Mouse (Mus musculus) hindbrain, embryonic 15.5 days (tissue): ENCODE measurements at regions not wholly inside any gene's neighbourhood (a gene's known extent, or its start where the extent isn't known, plus 50 kb on each side); places are given as distances from the start of the nearest gene placed in this dataset.
A peak's percentile ranks its signal among the peaks of the same experiment; 100 is the strongest.

Experiments
- ATAC-seq: fragments of 200-750 bp; cut with Nextera tagmentation; 2 replicates; pipeline ENCODE4 v1.8.0; 2017; ENCODE audit warnings: low read depth, moderate number of reproducible peaks, moderate TSS enrichment; ENCODE audit not compliant: low FRiP score
- H3K27ac ChIP-seq: fragments of 300-500 bp; sonication (generic); replicated peaks from 2 replicates; pipeline ENCODE4 v1.5.1; 2015; ENCODE audit warnings: mild to moderate bottlenecking, inconsistent platforms
- H3K27me3 ChIP-seq: fragments of 300-500 bp; sonication (generic); 2 replicates; pipeline ENCODE4 v1.6.1; 2015; ENCODE audit warnings: control low read depth, inconsistent platforms
- H3K36me3 ChIP-seq: fragments of 300-500 bp; sonication (generic); 2 replicates; pipeline ENCODE4 v1.6.1; 2015; ENCODE audit warnings: control low read depth, inconsistent platforms
- H3K4me1 ChIP-seq: fragments of 300-500 bp; sonication (generic); replicated peaks from 2 replicates; pipeline ENCODE4 v1.6.1; 2015; ENCODE audit warnings: control low read depth, inconsistent platforms
- H3K4me2 ChIP-seq: fragments of 300-500 bp; sonication (generic); 2 replicates; pipeline ENCODE4 v1.6.1; 2015; ENCODE audit warnings: moderate library complexity, mild to moderate bottlenecking, inconsistent platforms
- H3K4me3 ChIP-seq: fragments of 300-500 bp; sonication (generic); 2 replicates; pipeline ENCODE4 v1.5.1; 2015; ENCODE audit warnings: mild to moderate bottlenecking, inconsistent platforms
- H3K9ac ChIP-seq: fragments of 300-500 bp; sonication (generic); 2 replicates; pipeline ENCODE4 v1.6.1; 2015; ENCODE audit warnings: inconsistent platforms
- H3K9me3 ChIP-seq: fragments of 300-500 bp; sonication (generic); 2 replicates; pipeline ENCODE4 v1.6.1; 2016; ENCODE audit warnings: control low read depth, inconsistent platforms
- WGBS: fragments of 180-500 bp; shearing (Covaris S2); methylation state at CpG from one replicate; pipeline ENCODE4 v1.1.7; 2015; 5-methylcytosine and 5-hydroxymethylcytosine counted together

DNA sequence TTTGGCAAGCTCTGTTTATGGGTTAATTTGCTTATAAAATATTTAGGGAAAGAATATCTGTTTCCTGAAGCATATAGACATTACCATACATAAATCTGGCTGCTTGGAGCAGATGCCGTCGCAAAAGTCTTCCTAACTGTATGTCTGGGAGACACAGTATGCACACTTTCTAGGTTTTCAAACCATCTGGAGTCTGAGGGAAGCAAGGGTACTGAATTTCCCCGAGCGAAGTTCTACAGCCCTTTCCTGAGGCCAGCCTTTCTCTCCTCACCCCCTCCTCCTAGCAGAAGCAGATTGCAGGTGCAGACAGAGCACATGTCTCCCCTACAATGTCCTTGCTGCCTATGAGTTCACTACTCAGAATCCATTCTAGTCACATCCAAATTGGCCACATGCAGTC is 338.8 kb upstream of the Arglu1 start:
- Histone ChIP-seq H3K4me1 (no peaks in the 10 kb centered on the region), H3K27ac (no peak overlapping the region), H3K4me2 (no peak overlapping the region), H3K27me3 (no peaks in the 10 kb centered on the region), H3K36me3 (no peaks in the 10 kb centered on the region), H3K9ac (no peak overlapping the region), H3K9me3 (no peaks in the 10 kb centered on the region), H3K4me3 (no peak overlapping the region)
- WGBS: 79% methylated on average over 4 of the region's 4 CpGs
- ATAC-seq: no peak

DNA sequence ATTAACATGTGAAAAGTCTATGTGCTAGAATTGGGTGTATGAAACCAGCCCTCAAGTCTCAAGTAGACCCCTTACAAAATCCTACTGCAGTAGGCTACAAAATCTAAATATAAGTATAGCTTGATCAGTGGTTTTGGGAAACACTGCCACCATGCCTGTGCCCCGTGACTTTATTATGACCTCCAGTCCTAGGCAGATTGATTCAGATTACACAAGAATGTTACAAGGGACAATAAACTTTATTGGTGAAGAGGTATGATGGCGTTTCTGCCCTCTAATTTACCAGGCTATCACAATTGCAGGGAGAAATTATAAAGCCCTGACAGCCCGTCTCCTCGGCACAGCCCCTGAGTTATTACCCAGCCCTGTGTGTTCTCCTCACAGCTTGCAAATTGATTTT is 337.4 kb upstream of the Arglu1 start:
- WGBS: 65% methylated on average over 4 of the region's 4 CpGs
- Histone ChIP-seq H3K9ac (no peak overlapping the region), H3K4me2 (no peak overlapping the region)

DNA sequence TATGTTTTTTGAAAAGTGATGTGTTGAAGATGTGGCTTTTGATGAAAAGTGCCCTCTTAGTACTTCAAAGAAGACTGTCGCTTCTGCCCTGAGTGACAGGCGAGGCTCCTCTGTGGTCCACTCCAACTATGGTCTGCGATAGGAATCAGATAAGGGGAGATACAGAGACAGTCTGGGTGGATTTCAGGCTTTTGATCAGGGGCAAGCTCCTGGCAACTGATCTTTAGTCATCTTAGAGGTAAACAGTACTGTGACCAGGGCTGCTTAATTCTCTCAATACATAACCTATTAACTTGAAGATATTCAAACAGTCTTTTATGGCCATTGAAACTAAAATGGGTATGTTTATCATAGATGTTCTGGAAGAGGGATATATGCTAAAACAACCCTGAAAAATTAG is 335.6 kb upstream of the Arglu1 start:
- no peaks in the 10 kb centered on the region for H3K36me3 ChIP-seq
- H3K9me3 ChIP-seq: no peaks in the 10 kb centered on the region
- no peak overlapping the region for H3K4me3 ChIP-seq
- ATAC-seq: no peak
- WGBS: 87% methylated on average over 3 of the region's 3 CpGs
- H3K9ac ChIP-seq: no peak overlapping the region
- no peak overlapping the region for H3K27ac ChIP-seq
- no peak overlapping the region for H3K4me2 ChIP-seq
- H3K27me3 ChIP-seq: no peaks in the 10 kb centered on the region
- H3K4me1 ChIP-seq: no peaks in the 10 kb centered on the region

More for the DNA sequence above, 337.4 kb upstream of the Arglu1 start:
- Histone ChIP-seq H3K27me3 (no peaks in the 10 kb centered on the region), H3K9me3 (no peaks in the 10 kb centered on the region), H3K27ac (no peak overlapping the region), H3K4me3 (no peak overlapping the region), H3K4me1 (no peaks in the 10 kb centered on the region), H3K36me3 (no peaks in the 10 kb centered on the region)
- ATAC-seq: no peak

DNA sequence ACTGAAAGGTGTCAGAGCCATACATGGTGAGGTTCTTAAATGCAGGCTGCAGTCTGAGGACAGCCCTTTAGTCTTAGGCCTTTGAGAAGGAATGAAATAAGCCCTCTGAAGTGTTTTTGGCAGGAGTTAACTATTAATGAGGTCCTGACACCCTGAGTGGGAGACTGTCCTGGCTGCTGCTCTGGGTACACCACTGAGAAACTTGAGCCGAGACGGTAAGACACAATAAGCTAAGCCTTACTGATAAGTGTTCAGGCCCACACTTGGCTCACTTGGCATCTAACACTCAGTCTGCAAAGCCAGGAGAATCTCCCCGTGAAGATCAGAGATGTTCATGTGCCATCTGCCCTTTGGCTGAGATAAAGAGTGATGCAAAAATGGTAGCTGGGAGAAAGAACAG is 335.1 kb upstream of the Arglu1 start:
- H3K4me2 ChIP-seq: no peak overlapping the region
- no peak overlapping the region for H3K4me3 ChIP-seq
- no peaks in the 10 kb centered on the region for H3K27me3 ChIP-seq
- no peaks in the 10 kb centered on the region for H3K4me1 ChIP-seq
- WGBS: 79% methylated on average over 3 of the region's 3 CpGs
- no peak overlapping the region for H3K9ac ChIP-seq
- H3K9me3 ChIP-seq: no peaks in the 10 kb centered on the region
- no peak for ATAC-seq
- H3K36me3 ChIP-seq: no peaks in the 10 kb centered on the region
- H3K27ac ChIP-seq: no peak overlapping the region

DNA sequence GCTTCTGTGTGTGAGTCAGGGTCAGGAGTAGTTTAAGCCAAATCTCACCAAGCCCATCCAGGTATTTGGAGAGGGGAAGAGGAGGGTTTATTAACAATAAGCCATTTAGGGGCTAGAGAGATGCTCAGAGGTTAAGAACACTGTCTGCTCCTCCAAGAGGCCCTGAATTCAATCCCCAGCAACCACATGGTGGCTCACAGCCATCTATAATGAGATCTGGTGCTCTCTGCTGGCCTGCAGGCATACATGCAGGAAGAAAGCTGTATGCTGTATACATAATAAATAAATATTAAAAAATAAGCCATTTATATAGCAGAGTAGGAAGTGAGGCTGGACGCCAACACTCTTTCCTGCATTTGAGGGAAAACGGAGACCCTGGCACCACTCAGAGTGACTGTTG is 330.4 kb upstream of the Arglu1 start:
- no peak overlapping the region for H3K27ac ChIP-seq
- no peaks in the 10 kb centered on the region for H3K36me3 ChIP-seq

DNA sequence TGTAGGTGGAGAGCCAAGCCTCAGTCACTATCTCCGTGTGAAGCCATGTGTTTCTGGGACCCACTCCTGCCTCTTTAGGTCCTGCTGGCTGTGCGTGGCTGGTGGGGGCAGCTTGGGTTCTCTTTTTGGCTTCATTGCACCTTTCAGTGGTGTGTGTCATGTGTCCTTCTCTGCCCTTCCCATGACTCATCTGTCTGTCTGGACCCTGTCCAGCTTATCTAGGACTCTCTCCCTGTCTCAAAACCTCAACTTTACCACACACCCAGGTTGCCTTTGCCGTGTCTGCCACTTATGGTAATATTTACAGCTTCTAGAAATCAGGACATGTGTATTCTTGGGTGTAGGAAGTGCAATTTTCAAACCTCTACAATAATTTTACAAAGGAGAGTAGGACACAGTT is 329.9 kb upstream of the Arglu1 start:
- H3K27me3 ChIP-seq: no peaks in the 10 kb centered on the region
- H3K9me3 ChIP-seq: no peaks in the 10 kb centered on the region
- WGBS: 88% methylated on average over 3 of the region's 3 CpGs
- ATAC-seq: no peak
- H3K4me2 ChIP-seq: no peak overlapping the region
- H3K9ac ChIP-seq: no peak overlapping the region
- H3K4me1 ChIP-seq: no peaks in the 10 kb centered on the region
- H3K27ac ChIP-seq: no peak overlapping the region
- no peaks in the 10 kb centered on the region for H3K36me3 ChIP-seq
- no peak overlapping the region for H3K4me3 ChIP-seq

More for the DNA sequence above, 330.4 kb upstream of the Arglu1 start:
- Histone ChIP-seq H3K4me2 (no peak overlapping the region), H3K27me3 (no peaks in the 10 kb centered on the region), H3K9ac (no peak overlapping the region), H3K9me3 (no peaks in the 10 kb centered on the region), H3K4me1 (no peaks in the 10 kb centered on the region), H3K4me3 (no peak overlapping the region)
- WGBS: 90% methylated on average over 2 of the region's 2 CpGs
- no peak for ATAC-seq

DNA sequence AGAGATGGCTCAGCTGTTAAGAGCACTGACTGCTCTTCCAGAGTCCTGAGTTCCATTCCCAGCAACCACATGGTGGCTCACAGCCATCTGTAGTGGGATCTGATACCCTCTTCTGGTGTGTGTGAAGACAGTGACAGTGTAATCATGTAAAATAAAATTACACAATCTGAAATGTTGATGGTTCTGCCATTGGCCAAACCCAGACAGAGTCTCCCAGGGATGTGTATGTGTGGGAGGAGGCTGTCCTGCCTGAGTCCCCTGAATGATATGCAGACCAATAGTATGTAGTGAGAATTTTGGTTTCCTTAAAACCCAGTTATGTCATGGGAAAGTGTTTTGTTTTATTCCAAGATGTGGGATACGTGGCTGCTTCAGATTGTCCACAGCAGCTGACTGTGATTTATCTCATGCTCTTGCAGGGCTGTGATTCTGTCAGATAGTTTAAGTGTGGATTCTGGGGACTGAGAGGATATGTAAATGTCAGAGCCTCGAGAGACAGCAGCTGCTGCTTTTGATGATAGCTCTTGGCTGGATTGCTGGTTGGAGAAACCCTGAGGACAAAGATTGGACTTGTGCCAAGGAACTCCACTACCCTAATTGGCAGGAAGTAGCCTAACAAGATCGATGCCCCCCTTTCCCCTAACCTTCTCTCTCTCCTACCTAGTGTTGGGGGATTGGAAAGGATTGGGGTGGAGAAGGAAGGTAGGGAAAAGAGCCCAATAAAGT is 321.6 kb upstream of the Arglu1 start:
- H3K27me3 ChIP-seq: no peaks in the 10 kb centered on the region
- no peak overlapping the region for H3K4me2 ChIP-seq
- ATAC-seq: no peak
- H3K4me3 ChIP-seq: no peak overlapping the region
- H3K4me1 ChIP-seq: no peaks in the 10 kb centered on the region
- H3K36me3 ChIP-seq: no peaks in the 10 kb centered on the region
- H3K27ac ChIP-seq: no peak overlapping the region
- WGBS: 46% methylated on average over 3 of the region's 3 CpGs
- H3K9me3 ChIP-seq: no peaks in the 10 kb centered on the region
- no peak overlapping the region for H3K9ac ChIP-seq

DNA sequence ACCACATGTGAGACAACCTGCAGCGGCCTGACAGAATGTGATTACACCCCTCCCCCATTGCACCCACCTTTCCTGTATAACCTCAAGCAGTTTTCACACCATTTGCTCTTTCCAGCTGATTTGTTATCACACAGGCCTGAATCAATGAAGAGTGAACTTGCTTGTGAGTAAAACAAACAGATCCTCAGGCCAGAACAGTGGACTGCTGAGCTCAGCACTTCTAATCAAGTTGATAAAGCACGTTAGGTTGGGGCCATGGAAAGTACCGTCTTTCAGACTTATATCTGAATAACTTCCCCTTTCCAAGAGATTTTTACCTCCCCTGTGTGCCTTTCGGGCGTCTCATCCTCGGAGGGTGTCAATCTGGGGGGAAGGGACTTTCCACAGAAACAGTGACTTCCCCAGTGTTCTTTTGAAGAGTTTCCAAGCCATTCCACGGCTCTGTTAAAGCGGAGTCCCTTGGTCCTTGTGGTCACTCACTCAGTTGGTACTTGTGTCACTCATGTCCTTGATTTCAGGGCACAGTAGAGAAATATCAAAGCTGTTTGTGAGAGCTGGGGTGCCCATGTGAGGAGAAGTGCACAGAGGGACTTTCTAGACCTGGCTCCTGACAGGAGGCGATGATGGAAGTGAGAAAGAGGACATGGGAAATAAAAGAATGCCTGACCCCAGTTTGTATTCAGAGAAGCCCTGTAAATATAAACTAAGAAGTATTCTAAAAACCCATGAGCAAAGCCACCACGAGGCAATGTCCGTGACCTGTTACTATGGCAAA is 317.9 kb upstream of the Arglu1 start:
- Histone ChIP-seq H3K4me1 (no peaks in the 10 kb centered on the region), H3K27ac (no peak overlapping the region), H3K4me3 (no peak overlapping the region), H3K27me3 (no peaks in the 10 kb centered on the region), H3K9me3 (no peaks in the 10 kb centered on the region), H3K36me3 (no peaks in the 10 kb centered on the region), H3K9ac (no peak overlapping the region), H3K4me2 (no peak overlapping the region)
- no peak for ATAC-seq
- 70% methylated on average over 11 of the region's 11 CpGs for WGBS

DNA sequence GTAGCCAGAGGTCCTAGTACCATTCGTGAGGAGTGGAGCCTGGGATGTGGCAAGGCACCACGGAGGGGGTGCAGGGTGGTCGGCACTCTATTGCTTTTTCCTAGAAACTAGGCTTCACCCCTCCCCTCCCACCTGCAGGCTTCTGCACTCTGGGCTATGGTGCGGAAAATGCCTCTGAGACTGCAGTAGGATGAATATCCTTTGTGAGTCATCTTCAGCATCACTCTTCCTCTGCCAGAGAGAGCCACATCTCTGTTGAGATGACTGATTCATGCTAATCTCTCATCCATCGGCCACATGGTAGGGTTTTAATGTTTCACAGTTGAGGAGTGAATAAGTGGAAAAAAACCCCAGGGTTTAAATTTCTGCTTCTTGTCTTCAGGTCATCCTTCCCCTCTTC is 309.6 kb upstream of the Arglu1 start:
- Histone ChIP-seq H3K27ac (no peak overlapping the region), H3K4me3 (no peak overlapping the region), H3K36me3 (no peaks in the 10 kb centered on the region), H3K9me3 (no peaks in the 10 kb centered on the region), H3K9ac (no peak overlapping the region), H3K4me1 (peaks cover 3% of the 10 kb centered on the region), H3K27me3 (no peaks in the 10 kb centered on the region), H3K4me2 (no peak overlapping the region)
- 80% methylated on average over 5 of the region's 5 CpGs for WGBS
- ATAC-seq: no peak

DNA sequence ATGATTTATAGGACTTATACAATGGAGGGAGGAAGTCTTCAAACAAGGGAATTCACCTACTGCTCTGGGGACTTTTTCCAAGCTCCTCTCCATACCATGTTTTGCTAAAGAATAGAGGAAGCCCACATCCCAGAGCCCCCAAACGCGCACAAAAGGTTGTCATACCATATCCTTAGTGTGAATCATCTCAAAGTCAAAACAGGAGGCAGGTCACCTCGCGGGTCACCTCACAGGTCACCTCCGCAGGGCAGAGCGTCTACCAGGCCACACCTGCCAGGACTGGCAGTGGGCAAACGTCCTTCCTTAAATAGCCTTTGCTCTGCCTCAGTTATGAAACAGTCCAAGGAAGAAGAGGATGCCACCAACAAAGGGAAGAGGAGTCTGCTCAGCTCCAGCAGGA is 307.3 kb upstream of the Arglu1 start:
- Histone ChIP-seq H3K4me3 (no peak overlapping the region), H3K36me3 (no peaks in the 10 kb centered on the region), H3K9ac (no peak overlapping the region), H3K9me3 (no peaks in the 10 kb centered on the region), H3K4me1 (peaks cover 22% of the 10 kb centered on the region), H3K27ac (no peak overlapping the region), H3K4me2 (no peak overlapping the region), H3K27me3 (no peaks in the 10 kb centered on the region)
- WGBS: 72% methylated on average over 7 of the region's 7 CpGs
- no peak for ATAC-seq

DNA sequence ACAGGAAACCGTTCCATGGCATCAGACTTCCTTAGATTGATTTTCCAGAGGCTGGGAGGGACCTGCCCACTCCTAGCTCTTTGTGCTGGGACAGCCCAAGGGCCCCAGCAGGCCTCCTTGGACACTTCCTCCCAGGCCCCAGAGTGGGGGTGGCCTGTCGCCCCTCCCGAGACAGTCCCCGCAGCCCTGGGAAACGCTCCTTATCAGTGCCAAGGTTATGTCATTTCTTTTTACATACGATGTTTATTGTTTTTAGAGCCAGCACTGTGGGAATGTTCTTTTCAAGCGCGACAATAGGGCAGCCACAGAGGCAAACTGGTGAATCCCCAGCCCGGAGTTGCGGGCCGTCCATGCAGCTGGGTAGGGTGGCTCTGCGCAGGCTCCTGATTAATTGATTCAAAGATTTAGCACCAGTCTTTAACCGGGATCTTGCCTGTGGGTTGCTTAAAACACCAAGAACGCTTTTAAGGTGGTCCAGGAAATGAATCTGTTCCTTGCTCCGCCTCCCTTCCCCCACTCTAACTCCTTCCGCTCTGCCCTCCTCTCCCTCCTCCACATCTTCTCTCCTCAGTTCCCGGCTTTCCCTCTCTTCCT is 304.4 kb upstream of the Arglu1 start:
- WGBS: 2% methylated on average over 17 of the region's 17 CpGs

DNA sequence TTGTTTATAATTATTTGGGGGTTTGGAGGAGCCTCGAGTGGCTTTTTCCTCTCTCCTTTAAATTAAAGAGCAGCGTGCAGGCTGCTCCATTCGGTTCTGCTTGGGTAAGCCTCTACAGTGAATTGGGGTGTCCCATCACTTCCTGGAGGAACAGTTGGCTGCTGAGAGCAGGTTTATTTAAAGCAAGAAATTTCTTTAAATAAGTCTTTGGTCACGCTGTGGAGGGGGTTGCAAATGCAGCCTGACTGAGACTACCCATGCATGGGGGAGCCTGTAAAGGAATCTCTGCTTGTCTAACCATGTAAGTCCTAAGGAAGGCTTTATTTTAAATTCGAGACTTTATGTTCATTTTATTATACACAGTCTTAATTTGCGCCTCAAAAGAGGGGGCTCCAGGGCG is 303.7 kb upstream of the Arglu1 start:
- peak overlapping the region; percentile 59; the same call in 1 of the 2 replicates for H3K27ac ChIP-seq
- no peak overlapping the region for H3K9ac ChIP-seq
- peak overlapping the region; percentile 67 for H3K4me2 ChIP-seq
- H3K4me1 ChIP-seq: peaks cover 32% of the 10 kb centered on the region
- H3K4me3 ChIP-seq: no peak overlapping the region
- no peaks in the 10 kb centered on the region for H3K36me3 ChIP-seq
- H3K27me3 ChIP-seq: no peaks in the 10 kb centered on the region
- 5% methylated on average over 7 of the region's 7 CpGs for WGBS
- peak; percentile 42 for ATAC-seq
- no peaks in the 10 kb centered on the region for H3K9me3 ChIP-seq

More for the DNA sequence above, 304.4 kb upstream of the Arglu1 start:
- no peaks in the 10 kb centered on the region for H3K27me3 ChIP-seq
- peak overlapping the region; percentile 33 for H3K9ac ChIP-seq
- peak overlapping the region; percentile 33 for H3K4me3 ChIP-seq
- H3K4me1 ChIP-seq: peaks cover 32% of the 10 kb centered on the region
- H3K27ac ChIP-seq: peak overlapping the region; percentile 59
- H3K36me3 ChIP-seq: no peaks in the 10 kb centered on the region
- peak overlapping the region; percentile 67 for H3K4me2 ChIP-seq
- ATAC-seq: peak; percentile 82
- no peaks in the 10 kb centered on the region for H3K9me3 ChIP-seq
